Mouse (Mus musculus): ENCODE results near the gene Rai14. TPM values are rescaled to one million over a fixed set of nuclear protein-coding genes. Genes with fewer than 3 reads are reported as not detected.

The Rai14 gene
- polyA plus RNA-seq, 1 experiment from 2014 or later = 15.3 TPM

DNA sequence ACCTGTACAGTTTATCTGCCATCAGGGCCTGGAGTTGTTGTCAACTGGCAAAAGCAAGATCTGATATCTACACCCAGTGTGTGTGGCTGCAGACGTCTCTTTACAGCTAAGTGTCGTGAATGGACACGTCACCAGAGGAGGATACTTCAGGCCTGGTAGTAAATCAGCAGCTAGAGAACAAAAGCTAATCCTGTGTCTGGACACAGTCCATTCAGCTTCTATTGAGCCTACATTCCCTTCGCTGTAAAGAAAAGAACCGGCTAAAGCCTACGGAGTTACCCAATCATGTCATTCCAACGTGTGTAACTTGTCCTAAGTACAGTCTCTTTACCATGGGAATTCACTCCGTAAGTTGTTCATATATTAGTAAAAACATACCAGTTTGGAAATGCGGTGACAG is 103.4 kb downstream of the Rai14 start:
- ATAC-seq (ENCODE audit: extremely low read depth, insufficient number of reproducible peaks, low FRiP score, low TSS enrichment) = no peak
- Histone ChIP-seq H3K9ac (no peak overlapping the region), H3K9me3 (no peaks in the 10 kb centered on the region), H3K4me2 (no peak overlapping the region), H3K4me3 (no peak overlapping the region), H3K4me1 (peaks cover 6% of the 10 kb centered on the region), H3K27me3 (replicated peaks) (no peaks in the 10 kb centered on the region), H3K27ac (replicated peaks) (no peak overlapping the region), H3K36me3 (peaks cover 11% of the 10 kb centered on the region)
- WGBS = 73% methylated on average over 9 of the region's 9 CpGs

GRCm38 (mm10) chr15:10609107-10609506 is 105.3 kb downstream of the Rai14 start:
- Histone ChIP-seq H3K27ac (replicated peaks) (no peak overlapping the region), H3K9me3 (peaks cover 2% of the 10 kb centered on the region; the same call in 1 of the 2 replicates), H3K4me1 (no peaks in the 10 kb centered on the region), H3K4me2 (no peak overlapping the region), H3K4me3 (no peak overlapping the region), H3K27me3 (replicated peaks) (no peaks in the 10 kb centered on the region), H3K36me3 (peaks cover 29% of the 10 kb centered on the region), H3K9ac (no peak overlapping the region)
- 85% methylated on average over 4 of the region's 4 CpGs for WGBS
- no peak for ATAC-seq (ENCODE audit: extremely low read depth, insufficient number of reproducible peaks, low FRiP score, low TSS enrichment)

- Histone ChIP-seq H3K4me3 (no peak overlapping the region), H3K4me1 (no peaks in the 10 kb centered on the region), H3K27me3 (replicated peaks) (no peaks in the 10 kb centered on the region), H3K4me2 (no peak overlapping the region), H3K9ac (no peak overlapping the region), H3K27ac (replicated peaks) (no peak overlapping the region), H3K36me3 (peaks cover 34% of the 10 kb centered on the region), H3K9me3 (peaks cover 7% of the 10 kb centered on the region; the same call in 1 of the 2 replicates)
- 68% methylated on average over 6 of the region's 6 CpGs for WGBS
- ATAC-seq (ENCODE audit: extremely low read depth, insufficient number of reproducible peaks, low FRiP score, low TSS enrichment) = no peak
These were observed 105.8 kb downstream of the Rai14 start for GRCm38 (mm10) chr15:10608508-10609098.

DNA sequence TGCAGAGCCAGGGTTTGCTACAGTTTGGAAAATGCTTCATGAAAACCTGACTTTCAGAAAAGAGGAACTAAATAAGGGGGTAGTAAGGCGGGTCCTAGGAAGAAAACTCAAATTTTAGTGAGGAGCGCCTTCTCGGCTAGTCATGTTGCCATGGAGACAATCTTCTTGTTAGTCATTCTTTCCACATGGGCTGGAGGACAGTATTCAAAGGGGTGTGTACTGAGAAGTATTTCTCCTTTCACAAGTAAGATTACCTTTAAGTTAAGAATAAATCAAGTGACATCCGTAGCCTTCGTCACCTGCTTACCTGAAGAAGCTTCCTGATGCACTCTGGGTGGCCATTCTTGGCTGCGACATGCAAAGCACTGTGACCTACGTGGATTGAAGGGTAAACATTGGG is 115.0 kb downstream of the Rai14 start:
- WGBS = 58% methylated on average over 7 of the region's 7 CpGs
- H3K9me3 ChIP-seq = peaks cover 8% of the 10 kb centered on the region; the same call in 1 of the 2 replicates
- H3K4me1 ChIP-seq = peaks cover 24% of the 10 kb centered on the region
- peaks cover 7% of the 10 kb centered on the region for H3K36me3 ChIP-seq
- H3K27ac ChIP-seq (replicated peaks) = no peak overlapping the region
- no peak for ATAC-seq (ENCODE audit: extremely low read depth, insufficient number of reproducible peaks, low FRiP score, low TSS enrichment)
- no peaks in the 10 kb centered on the region for H3K27me3 ChIP-seq (replicated peaks)
- H3K4me2 ChIP-seq = peak overlapping the region; percentile 24
- no peak overlapping the region for H3K4me3 ChIP-seq
- no peak overlapping the region for H3K9ac ChIP-seq

DNA sequence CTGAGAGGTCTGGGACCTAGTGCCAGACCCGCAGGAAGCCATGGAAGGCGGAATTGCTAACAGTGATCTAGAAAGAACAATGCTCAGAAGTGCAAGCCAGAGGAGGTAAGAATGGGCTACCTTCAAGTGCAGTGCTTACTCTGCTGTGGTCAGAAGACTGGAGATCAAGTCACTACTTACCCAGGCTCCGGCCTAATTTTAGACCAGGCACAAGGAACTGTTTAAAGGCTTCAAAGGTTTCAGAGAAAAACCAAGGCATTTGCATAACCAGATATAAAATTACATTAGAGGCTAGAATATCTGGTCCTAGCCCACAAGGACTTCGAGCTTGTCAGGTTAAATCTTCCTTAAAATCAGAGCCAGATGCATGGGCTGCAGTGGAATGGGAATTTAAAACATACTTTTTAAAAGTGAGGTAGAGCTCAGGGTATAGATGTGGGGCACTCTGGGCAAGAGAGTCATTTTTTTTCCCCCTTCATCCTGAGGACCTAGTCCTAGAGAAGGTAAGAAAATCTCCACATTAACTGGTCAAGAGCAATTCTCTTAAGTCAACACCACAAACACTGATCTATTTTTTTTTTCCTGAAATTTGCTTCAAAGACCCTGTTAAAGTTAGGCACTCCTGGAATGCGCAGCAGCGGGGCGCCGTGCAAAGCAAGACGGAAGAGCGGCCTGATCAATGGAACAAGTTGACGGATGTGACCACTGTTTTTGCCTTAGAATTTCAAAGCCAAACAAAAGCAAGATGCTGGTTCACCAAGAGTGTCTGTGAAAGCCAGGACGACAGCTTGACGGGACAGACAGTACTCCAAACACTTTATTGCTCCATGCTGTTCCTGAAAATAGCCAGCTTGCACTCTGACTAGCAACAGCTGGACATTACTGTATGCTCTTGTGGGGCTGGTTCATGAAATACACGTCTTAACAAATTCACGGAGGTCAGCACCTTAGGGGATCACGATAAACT is 115.9 kb downstream of the Rai14 start:
- H3K9me3 ChIP-seq = peaks cover under 1% of the 10 kb centered on the region; the same call in 1 of the 2 replicates
- WGBS = 52% methylated on average over 16 of the region's 16 CpGs
- ATAC-seq (ENCODE audit: extremely low read depth, insufficient number of reproducible peaks, low FRiP score, low TSS enrichment) = no peak
- peaks cover 24% of the 10 kb centered on the region for H3K4me1 ChIP-seq
- no peaks in the 10 kb centered on the region for H3K36me3 ChIP-seq
- peak overlapping the region; percentile 24 for H3K4me2 ChIP-seq
- no peaks in the 10 kb centered on the region for H3K27me3 ChIP-seq (replicated peaks)
- no peak overlapping the region for H3K9ac ChIP-seq
- H3K27ac ChIP-seq (replicated peaks) = no peak overlapping the region
- no peak overlapping the region for H3K4me3 ChIP-seq

DNA sequence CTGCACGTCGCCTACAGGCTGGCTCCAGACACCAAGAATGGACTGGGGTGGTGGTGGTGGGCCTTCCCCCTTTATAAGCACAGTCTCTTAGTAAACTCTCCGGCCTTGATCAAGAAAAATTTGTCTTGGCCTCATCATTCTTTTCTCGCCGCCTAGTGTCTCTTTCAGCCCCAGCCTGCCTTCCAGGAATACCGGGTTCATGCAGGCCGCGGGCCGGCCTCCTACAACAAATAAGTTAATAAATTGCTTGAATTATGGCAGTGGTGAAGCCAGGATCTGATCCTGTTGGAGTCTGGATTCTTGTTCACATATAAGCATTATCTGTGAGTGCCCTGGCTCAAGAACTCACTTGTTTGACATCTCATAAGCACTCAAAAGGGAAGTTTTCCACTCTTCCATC is 117.6 kb downstream of the Rai14 start:
- Histone ChIP-seq H3K4me1 (peaks cover 24% of the 10 kb centered on the region), H3K4me2 (no peak overlapping the region), H3K9me3 (no peaks in the 10 kb centered on the region), H3K9ac (no peak overlapping the region), H3K27ac (replicated peaks) (no peak overlapping the region), H3K27me3 (replicated peaks) (no peaks in the 10 kb centered on the region), H3K36me3 (no peaks in the 10 kb centered on the region), H3K4me3 (no peak overlapping the region)
- WGBS = 86% methylated on average over 9 of the region's 9 CpGs
- ATAC-seq (ENCODE audit: extremely low read depth, insufficient number of reproducible peaks, low FRiP score, low TSS enrichment) = no peak

DNA sequence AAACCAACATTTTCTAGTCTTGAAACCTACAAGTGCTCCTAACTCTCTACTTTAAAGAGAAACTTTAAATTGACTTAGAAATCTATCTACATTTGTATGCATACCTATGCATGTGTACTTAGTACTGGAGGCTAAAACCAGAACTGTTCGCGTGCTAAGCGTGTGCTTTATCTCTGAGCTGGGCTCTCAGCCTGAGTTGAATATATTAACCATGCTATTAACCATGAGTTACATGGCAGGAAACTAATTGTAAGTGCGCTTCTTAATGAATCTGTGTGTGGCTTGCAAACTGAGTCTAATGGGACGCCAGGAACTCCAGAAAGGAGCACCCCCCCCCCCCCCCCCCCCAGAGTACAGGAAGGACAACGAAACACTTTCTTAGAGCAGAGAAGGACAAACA is 119.0 kb downstream of the Rai14 start:
- H3K27ac ChIP-seq (replicated peaks) = no peak overlapping the region
- ATAC-seq (ENCODE audit: extremely low read depth, insufficient number of reproducible peaks, low FRiP score, low TSS enrichment) = no peak
- WGBS = 82% methylated on average over 6 of the region's 6 CpGs
- peaks cover 24% of the 10 kb centered on the region for H3K4me1 ChIP-seq
- no peaks in the 10 kb centered on the region for H3K27me3 ChIP-seq (replicated peaks)
- H3K4me2 ChIP-seq = no peak overlapping the region
- H3K9me3 ChIP-seq = no peaks in the 10 kb centered on the region
- H3K36me3 ChIP-seq = no peaks in the 10 kb centered on the region
- H3K9ac ChIP-seq = no peak overlapping the region
- H3K4me3 ChIP-seq = no peak overlapping the region

GRCm38 (mm10) chr15:10594910-10595309 is 119.5 kb downstream of the Rai14 start:
- Histone ChIP-seq H3K4me3 (no peak overlapping the region), H3K9me3 (no peaks in the 10 kb centered on the region)
- WGBS = 83% methylated on average over 10 of the region's 10 CpGs

GRCm38 (mm10) chr15:10593094-10593493 is 121.3 kb downstream of the Rai14 start:
- ATAC-seq (ENCODE audit: extremely low read depth, insufficient number of reproducible peaks, low FRiP score, low TSS enrichment) = no peak
- H3K4me2 ChIP-seq = no peak overlapping the region
- no peak overlapping the region for H3K27ac ChIP-seq (replicated peaks)
- WGBS = 78% methylated on average over 6 of the region's 6 CpGs
- H3K9ac ChIP-seq = no peak overlapping the region
- no peak overlapping the region for H3K4me3 ChIP-seq
- H3K27me3 ChIP-seq (replicated peaks) = no peaks in the 10 kb centered on the region
- no peaks in the 10 kb centered on the region for H3K9me3 ChIP-seq
- peaks cover 3% of the 10 kb centered on the region; the same call in 1 of the 2 replicates for H3K4me1 ChIP-seq
- H3K36me3 ChIP-seq = peaks cover 9% of the 10 kb centered on the region

More at GRCm38 (mm10) chr15:10594910-10595309, 119.5 kb downstream of the Rai14 start:
- Histone ChIP-seq H3K4me1 (peaks cover 21% of the 10 kb centered on the region), H3K9ac (no peak overlapping the region), H3K36me3 (no peaks in the 10 kb centered on the region), H3K27me3 (replicated peaks) (no peaks in the 10 kb centered on the region), H3K4me2 (no peak overlapping the region), H3K27ac (replicated peaks) (no peak overlapping the region)
- no peak for ATAC-seq (ENCODE audit: extremely low read depth, insufficient number of reproducible peaks, low FRiP score, low TSS enrichment)

DNA sequence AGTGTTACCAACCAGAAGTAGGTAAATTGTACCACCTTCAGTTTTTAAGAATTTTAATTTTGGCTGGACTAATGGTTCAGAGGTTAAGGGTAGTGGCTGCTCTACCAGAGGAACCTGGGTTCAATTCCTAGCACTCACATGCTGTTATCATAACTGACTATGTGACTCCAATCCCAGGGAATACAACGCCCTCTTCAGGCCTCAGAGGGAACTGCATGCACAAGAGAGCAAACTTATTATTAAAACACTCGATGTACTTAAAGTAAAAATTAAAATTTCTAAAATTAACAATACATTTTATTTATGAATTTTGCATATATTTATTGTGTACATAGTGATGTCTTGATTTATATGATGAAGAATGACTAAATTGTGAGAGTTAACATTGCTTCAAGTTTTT is 127.9 kb downstream of the Rai14 start:
- ATAC-seq (ENCODE audit: extremely low read depth, insufficient number of reproducible peaks, low FRiP score, low TSS enrichment) = no peak
- Histone ChIP-seq H3K9me3 (no peaks in the 10 kb centered on the region), H3K4me1 (no peaks in the 10 kb centered on the region), H3K4me2 (no peak overlapping the region), H3K9ac (no peak overlapping the region), H3K36me3 (peaks cover 34% of the 10 kb centered on the region), H3K27me3 (replicated peaks) (no peaks in the 10 kb centered on the region), H3K27ac (replicated peaks) (no peak overlapping the region), H3K4me3 (no peak overlapping the region)
- 76% methylated on average over 2 of the region's 2 CpGs for WGBS

DNA sequence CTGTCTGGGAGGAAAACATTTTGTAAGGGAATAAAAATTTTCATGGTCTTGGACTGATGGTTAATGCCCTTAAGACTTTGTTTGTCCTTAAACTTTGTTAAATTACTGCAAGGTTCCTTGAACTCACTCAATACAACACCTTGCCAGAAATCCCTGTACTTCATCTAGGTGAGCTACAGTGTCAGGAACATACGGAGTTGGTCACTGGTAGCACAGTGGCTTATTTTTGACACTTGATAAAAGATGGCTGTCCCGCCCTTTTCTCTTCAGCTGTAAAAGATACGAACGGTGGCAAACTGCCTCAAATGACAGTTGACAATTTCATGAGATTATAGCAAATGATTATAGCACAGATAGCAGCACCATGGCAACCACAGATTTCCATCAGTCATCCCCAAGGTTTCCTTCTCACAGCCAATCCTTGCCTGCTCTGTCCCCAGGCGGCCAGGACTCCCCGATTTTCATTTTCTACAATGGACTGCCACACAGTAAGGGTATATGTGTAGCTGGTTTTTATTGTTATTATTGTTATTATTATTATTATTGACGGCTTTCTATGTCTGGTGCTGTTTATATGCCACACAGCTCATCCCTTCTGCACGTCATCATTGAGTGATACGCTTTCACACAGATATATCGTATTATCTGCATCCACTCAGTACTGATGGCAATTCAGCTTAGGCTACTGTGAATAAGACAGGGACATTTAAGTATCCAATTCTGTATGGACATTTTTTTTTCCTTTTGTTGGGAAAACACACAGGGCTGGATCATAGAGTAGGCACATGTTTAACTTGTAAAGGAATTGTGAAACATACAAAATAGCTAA is 129.9 kb downstream of the Rai14 start:
- H3K9ac ChIP-seq = no peak overlapping the region
- H3K4me1 ChIP-seq = no peaks in the 10 kb centered on the region
- H3K9me3 ChIP-seq = no peaks in the 10 kb centered on the region
- H3K27me3 ChIP-seq (replicated peaks) = no peaks in the 10 kb centered on the region
- H3K4me3 ChIP-seq = no peak overlapping the region
- peaks cover 34% of the 10 kb centered on the region for H3K36me3 ChIP-seq
- ATAC-seq (ENCODE audit: extremely low read depth, insufficient number of reproducible peaks, low FRiP score, low TSS enrichment) = no peak
- 78% methylated on average over 10 of the region's 10 CpGs for WGBS
- H3K4me2 ChIP-seq = no peak overlapping the region
- no peak overlapping the region for H3K27ac ChIP-seq (replicated peaks)
